Mouse (Mus musculus) left cerebral cortex, postnatal 4 days (tissue): Measurements from ENCODE around the gene Nup98. TPM values are rescaled to one million over a fixed set of nuclear protein-coding genes. Genes with fewer than 3 reads are reported as not detected.

Source experiments
- DNase-seq: peaks from one replicate; pipeline ENCODE4 v3.0.0-alpha.2; 2022
- intact Hi-C: fragments of 180-260 bp; cut with DNase I; formaldehyde crosslinking; loops from one replicate; pipeline ENCODE4 v1.15.1; 2025
- total RNA-seq, 2 experiments: library from RNA; stranded (reverse); gene quantifications; 2 replicates each; pipeline ENCODE4 v1.2.3; 2021

Nup98 gene
- total RNA-seq, 2 experiments from 2014 or later = 39.4 to 41.2 TPM

DNA sequence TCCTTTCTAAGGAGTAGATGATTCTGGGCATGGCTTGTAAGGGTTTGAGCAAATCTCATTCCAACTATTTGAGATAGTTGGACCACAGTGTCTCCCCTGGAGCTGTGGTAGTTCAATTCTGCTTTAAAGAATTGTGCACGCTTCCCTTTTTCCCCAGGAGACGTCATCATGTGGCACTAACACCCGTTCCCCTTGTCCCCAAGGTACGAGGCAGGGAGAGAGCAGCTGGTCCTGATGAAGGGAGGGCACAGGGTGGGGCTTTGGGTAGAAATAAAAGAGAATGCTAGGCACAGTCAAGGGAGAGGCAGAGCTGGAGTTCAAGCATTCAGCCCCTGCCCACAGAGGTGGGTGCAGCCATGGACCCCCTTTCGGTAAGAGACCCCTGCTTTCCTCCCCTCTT, 127.2 kb downstream of the Nup98 start, which contains the start of gene Trpc2:
Gene Trpc2 (plus strand): TSS at position 301 of the 400 bp plus-strand sequence.
- intact Hi-C loops = no loop called here
- no peak for DNase-seq

DNA sequence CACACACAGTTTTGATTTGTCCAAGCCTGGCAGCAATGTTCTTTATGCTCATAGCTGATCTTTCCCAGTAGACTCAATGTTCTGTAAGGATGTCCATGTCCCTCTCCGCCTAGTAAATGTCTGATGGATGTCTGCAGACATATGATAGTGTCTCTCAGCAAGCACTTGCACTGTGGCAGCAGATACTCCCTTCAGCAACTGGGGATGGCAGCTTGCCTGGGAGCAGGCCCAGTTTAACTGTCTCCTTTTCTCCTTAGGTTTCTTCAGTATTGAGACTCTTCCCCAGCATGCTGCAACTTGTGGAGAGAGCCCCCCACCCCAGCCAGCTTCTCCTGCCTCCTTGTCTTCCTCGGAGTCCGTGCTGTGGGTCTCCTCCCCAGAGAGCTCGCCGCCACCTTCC, 128.2 kb downstream of the Nup98 start:
- intact Hi-C loops = no loop called here
- DNase-seq = no peak

DNA sequence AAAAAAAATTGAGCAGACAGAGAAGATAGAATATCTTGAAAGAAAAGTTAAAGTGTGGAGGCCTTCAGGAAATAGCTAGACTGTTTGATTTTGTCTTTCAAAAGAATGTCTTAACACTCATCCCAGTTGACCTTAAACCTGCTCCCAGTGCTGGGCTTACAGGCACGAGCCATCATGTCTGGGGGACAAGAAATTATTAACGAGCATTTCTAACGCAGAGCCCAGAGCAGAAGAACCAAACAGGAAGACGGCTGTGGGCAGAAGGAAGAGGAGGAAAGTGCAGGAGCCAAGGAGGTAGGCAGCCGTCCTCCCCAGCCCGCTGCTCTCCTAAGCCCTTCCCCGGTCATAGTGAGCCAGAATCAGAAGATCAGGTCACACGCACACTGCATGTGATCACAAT, 129.7 kb downstream of the Nup98 start:
- intact Hi-C loops = no loop called here
- no peak for DNase-seq

DNA sequence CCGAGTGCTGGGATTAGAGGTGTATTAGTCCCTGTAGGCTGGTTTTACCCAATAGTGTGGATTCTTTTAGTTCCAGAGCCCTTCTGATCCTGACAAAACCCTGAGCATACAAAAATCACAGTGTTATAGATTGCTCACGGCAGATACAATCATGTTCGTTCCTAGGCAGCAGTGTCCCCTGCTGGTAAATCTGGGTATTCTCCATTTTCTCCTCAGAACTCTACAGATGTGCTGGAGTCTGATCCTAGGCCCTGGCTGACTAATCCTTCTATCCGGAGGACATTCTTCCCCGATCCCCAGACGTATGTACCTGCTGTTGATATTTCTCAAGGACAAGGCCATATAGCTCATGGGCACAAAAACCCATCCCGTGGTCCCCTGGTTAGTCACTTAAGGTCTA, 131.5 kb downstream of the Nup98 start:
- no peak for DNase-seq
- intact Hi-C loops = loop anchor here (10.0 kb wide), 2 partner anchors 164 to 424 kb away; no protein-coding TSS in a partner anchor

DNA sequence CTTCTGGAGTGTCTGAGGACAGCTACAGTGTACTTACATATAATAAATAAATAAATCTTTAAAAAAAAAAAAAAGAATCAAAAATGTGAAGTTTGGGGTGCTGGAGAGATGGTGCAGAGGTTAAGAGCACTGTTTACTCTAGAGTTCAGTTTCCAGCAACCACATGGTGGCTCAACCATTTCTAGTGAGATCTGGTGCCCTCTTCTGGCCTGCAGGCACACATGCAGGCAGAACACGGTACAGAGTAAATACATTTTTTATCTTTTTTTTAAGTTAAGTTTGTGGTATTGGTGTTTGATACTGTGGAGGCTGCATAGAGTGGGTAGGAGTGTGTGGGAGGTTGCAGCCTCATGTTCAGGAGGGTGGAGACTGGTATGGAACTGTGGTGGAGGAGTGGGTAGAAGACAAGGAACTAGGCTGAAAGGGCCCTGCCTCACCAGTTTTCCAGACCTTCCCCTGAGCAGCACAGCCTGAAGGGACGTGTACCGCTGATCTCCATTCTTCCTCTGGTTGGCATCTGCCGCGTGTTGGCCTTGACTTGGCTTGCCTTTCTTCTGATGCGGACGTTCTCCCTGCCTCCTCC, 133.2 kb downstream of the Nup98 start:
- no peak for DNase-seq

More for the DNA sequence above, 133.2 kb downstream of the Nup98 start:
- intact Hi-C loops = loop anchor here (10.0 kb wide), 2 partner anchors 162 to 422 kb away; no protein-coding TSS in a partner anchor

Other genes with a start within 250 kb of the Nup98 start
- gene Il18bp, start 191.5 kb downstream of the Nup98 start, total RNA-seq = 10 to 100 TPM; 14.0 to 18.9 TPM
- 10 to 100 TPM; 47.0 to 51.9 TPM for gene Rnf121, start 144.7 kb downstream of the Nup98 start, total RNA-seq
- 10 to 100 TPM; 28.7 to 30.8 TPM for gene Xndc1, start 144.7 kb downstream of the Nup98 start, total RNA-seq
- 1 to 10 TPM; 1.7 to 2.2 TPM for gene Xntrpc, start 144.5 kb downstream of the Nup98 start, total RNA-seq
- gene Trpc2, start 127.1 kb downstream of the Nup98 start, total RNA-seq = under 1 TPM in 1 of 2 experiments, not detected in 1; 0.60 TPM
- not detected for gene Art1, start 108.4 kb downstream of the Nup98 start, total RNA-seq
- not detected for gene Art5, start 100.7 kb downstream of the Nup98 start, total RNA-seq
- gene Chrna10, start 93.3 kb downstream of the Nup98 start, total RNA-seq = not detected
- 10 to 100 TPM; 36.7 to 39.0 TPM for gene Pgap2, start within 50 bp of the Nup98 start, total RNA-seq
- 10 to 100 TPM; 11.3 to 12.3 TPM for gene Rhog, start 45.9 kb upstream of the Nup98 start, total RNA-seq
- 10 to 100 TPM; 43.5 to 45.7 TPM for gene Stim1, start 57.6 kb upstream of the Nup98 start, total RNA-seq
- gene Rrm1, start 231.5 kb upstream of the Nup98 start, total RNA-seq = 10 to 100 TPM; 24.8 to 25.0 TPM